Mouse (Mus musculus) limb, embryonic 12.5 days (tissue): ENCODE results near the gene Tnik. TPM values are rescaled to one million over a fixed set of nuclear protein-coding genes. Genes with fewer than 3 reads are reported as not detected.

Experiments used
- ATAC-seq: fragments of 200-750 bp; cut with Nextera tagmentation; 2 replicates; pipeline ENCODE4 v1.8.0; 2017; ENCODE audit warnings: low read depth, moderate TSS enrichment; ENCODE audit not compliant: insufficient number of reproducible peaks, insufficient read depth, low FRiP score, low TSS enrichment
- H3K27ac ChIP-seq: fragments of 300-500 bp; sonication (generic); 2 replicates; pipeline ENCODE4 v1.5.1; 2016; ENCODE audit warnings: mild to moderate bottlenecking, moderate library complexity
- H3K27me3 ChIP-seq: fragments of 300-500 bp; sonication (generic); 2 replicates; pipeline ENCODE4 v1.6.1; 2016; ENCODE audit warnings: mild to moderate bottlenecking, moderate library complexity
- H3K36me3 ChIP-seq: fragments of 300-500 bp; sonication (generic); 2 replicates; pipeline ENCODE4 v1.6.1; 2016; ENCODE audit warnings: mild to moderate bottlenecking, moderate library complexity
- H3K4me1 ChIP-seq: fragments of 300-500 bp; sonication (generic); replicated peaks from 2 replicates; pipeline ENCODE4 v1.6.1; 2016
- H3K4me2 ChIP-seq: fragments of 300-500 bp; sonication (generic); 2 replicates; pipeline ENCODE4 v1.6.1; 2016; ENCODE audit warnings: mild to moderate bottlenecking, moderate library complexity
- H3K4me3 ChIP-seq: fragments of 300-500 bp; sonication (generic); replicated peaks from 2 replicates; pipeline ENCODE4 v1.5.1; 2016; ENCODE audit warnings: mild to moderate bottlenecking
- H3K9ac ChIP-seq: fragments of 300-500 bp; sonication (generic); replicated peaks from 2 replicates; pipeline ENCODE4 v1.6.1; 2016; ENCODE audit warnings: mild to moderate bottlenecking, moderate library complexity
- H3K9me3 ChIP-seq: fragments of 300-500 bp; sonication (generic); 2 replicates; pipeline ENCODE4 v1.6.1; 2016; ENCODE audit warnings: mild to moderate bottlenecking, moderate library complexity
- WGBS: fragments of 180-500 bp; shearing (Covaris S2); methylation state at CpG from one replicate; pipeline ENCODE4 v1.1.7; 2016; 5-methylcytosine and 5-hydroxymethylcytosine counted together
- polyA plus RNA-seq: library from polyadenylated mRNA; unstranded; fragments of >200 nt; fragmentation: Nextera tagmentation; extraction: Ambion mirVana; gene quantifications from 2 replicates; pipeline ENCODE4 v1.2.1, GENCODE M21; 2016

Tnik gene
- polyA plus RNA-seq, 1 experiment from 2014 or later = 9.7 TPM

- 92% methylated on average over 4 of the region's 4 CpGs for WGBS
- ATAC-seq = no peak
- peaks cover 9% of the 10 kb centered on the region for H3K4me1 ChIP-seq
- no peaks in the 10 kb centered on the region for H3K27me3 ChIP-seq
- H3K27ac ChIP-seq = no peak overlapping the region
- no peaks in the 10 kb centered on the region for H3K36me3 ChIP-seq
- H3K9ac ChIP-seq = no peak overlapping the region
- H3K4me3 ChIP-seq = no peak overlapping the region
- no peaks in the 10 kb centered on the region for H3K9me3 ChIP-seq
- H3K4me2 ChIP-seq = no peak overlapping the region
These were observed 178.5 kb downstream of the Tnik start for GRCm38 (mm10) chr3:28441545-28441944.

DNA sequence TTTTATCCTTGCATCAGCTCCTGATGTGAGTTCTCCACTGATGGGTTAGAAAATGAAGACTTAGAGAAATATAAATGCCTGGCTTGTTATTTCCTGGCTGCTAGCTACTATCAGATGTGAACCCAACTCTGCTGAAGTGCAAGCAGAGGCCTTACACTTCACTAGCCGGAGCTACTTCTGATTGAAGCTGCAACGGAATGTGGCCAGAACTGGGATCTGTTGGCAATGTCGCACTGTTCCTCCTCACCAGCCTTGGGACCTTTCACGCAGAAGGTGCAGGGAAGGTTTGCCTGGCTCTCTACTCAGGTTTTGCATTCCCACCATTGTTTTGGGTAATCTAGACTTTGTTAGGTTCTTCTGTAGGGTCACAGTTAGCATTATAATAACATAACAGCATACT, 179.1 kb downstream of the Tnik start:
- Histone ChIP-seq H3K27ac (no peak overlapping the region), H3K4me2 (no peak overlapping the region), H3K27me3 (no peaks in the 10 kb centered on the region), H3K9ac (no peak overlapping the region), H3K9me3 (no peaks in the 10 kb centered on the region; the same call in 1 of the 2 replicates), H3K4me3 (no peak overlapping the region), H3K36me3 (no peaks in the 10 kb centered on the region), H3K4me1 (peaks cover 9% of the 10 kb centered on the region)
- 91% methylated on average over 4 of the region's 4 CpGs for WGBS
- no peak for ATAC-seq

- Histone ChIP-seq H3K4me1 (no peaks in the 10 kb centered on the region), H3K4me3 (no peak overlapping the region), H3K4me2 (no peak overlapping the region), H3K36me3 (no peaks in the 10 kb centered on the region), H3K27ac (no peak overlapping the region), H3K27me3 (no peaks in the 10 kb centered on the region), H3K9ac (no peak overlapping the region), H3K9me3 (no peaks in the 10 kb centered on the region; the same call in 1 of the 2 replicates)
- WGBS = 85% methylated on average over 4 of the region's 4 CpGs
- no peak for ATAC-seq
These were observed 184.9 kb downstream of the Tnik start for GRCm38 (mm10) chr3:28447950-28448349.

DNA sequence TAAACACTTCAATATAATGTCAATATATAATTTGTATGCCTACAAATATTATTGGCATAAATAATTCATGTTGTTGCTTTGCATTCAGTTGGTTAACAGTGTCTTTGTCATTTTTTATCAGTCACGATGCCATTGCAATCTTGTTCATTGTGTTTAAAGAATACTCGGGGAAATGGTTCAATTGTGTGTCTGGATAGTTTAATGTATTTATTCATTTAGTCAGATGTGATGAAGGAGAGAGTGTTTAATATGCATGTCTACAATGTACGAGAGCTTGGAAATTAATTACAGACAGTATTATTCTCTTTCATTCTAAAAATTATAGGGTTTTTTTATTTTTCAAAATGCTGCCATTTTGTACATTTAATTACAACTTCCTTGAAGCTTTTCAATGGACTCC, 190.4 kb downstream of the Tnik start:
- Histone ChIP-seq H3K4me1 (no peaks in the 10 kb centered on the region), H3K36me3 (no peaks in the 10 kb centered on the region), H3K9ac (no peak overlapping the region), H3K4me3 (no peak overlapping the region), H3K4me2 (no peak overlapping the region), H3K27me3 (no peaks in the 10 kb centered on the region), H3K9me3 (no peaks in the 10 kb centered on the region), H3K27ac (no peak overlapping the region)
- WGBS = 90% methylated on average over 3 of the region's 3 CpGs
- no peak for ATAC-seq

DNA sequence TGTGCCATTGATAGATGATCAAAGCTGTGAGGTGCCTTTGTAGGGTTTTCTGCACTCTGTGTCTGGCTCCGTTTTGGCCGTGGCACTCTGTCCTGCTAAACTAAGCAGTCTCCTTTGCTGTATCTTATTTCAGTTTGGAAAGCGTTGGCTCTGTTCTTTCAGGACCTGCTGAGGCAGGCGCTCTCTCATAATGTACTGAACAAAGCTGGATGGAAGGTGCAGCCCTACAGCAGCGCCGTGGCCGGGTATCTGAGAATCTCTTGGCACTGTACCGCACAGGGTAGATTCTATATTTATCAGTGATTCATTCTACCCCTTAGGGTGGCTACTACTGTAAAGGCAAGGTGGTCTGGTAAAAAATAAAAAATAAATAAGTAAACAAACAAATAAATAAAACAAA, 193.8 kb downstream of the Tnik start:
- H3K4me1 ChIP-seq = no peaks in the 10 kb centered on the region
- H3K27ac ChIP-seq = no peak overlapping the region

GRCm38 (mm10) chr3:28457517-28457916, 194.5 kb downstream of the Tnik start:
- 92% methylated on average over 2 of the region's 2 CpGs for WGBS

More for the DNA sequence above, 193.8 kb downstream of the Tnik start:
- 77% methylated on average over 8 of the region's 8 CpGs for WGBS
- ATAC-seq = no peak
- no peaks in the 10 kb centered on the region for H3K27me3 ChIP-seq
- no peak overlapping the region for H3K4me3 ChIP-seq
- H3K4me2 ChIP-seq = no peak overlapping the region
- no peaks in the 10 kb centered on the region for H3K9me3 ChIP-seq
- no peak overlapping the region for H3K9ac ChIP-seq
- no peaks in the 10 kb centered on the region for H3K36me3 ChIP-seq

GRCm38 (mm10) chr3:28466688-28467087, 203.7 kb downstream of the Tnik start:
- Histone ChIP-seq H3K9ac (no peak overlapping the region), H3K9me3 (no peaks in the 10 kb centered on the region)
- WGBS = 91% methylated on average over 4 of the region's 4 CpGs

More at GRCm38 (mm10) chr3:28457517-28457916, 194.5 kb downstream of the Tnik start:
- no peak for ATAC-seq
- Histone ChIP-seq H3K9ac (no peak overlapping the region), H3K4me3 (no peak overlapping the region), H3K9me3 (no peaks in the 10 kb centered on the region), H3K4me2 (no peak overlapping the region), H3K36me3 (no peaks in the 10 kb centered on the region), H3K27me3 (no peaks in the 10 kb centered on the region), H3K27ac (no peak overlapping the region), H3K4me1 (no peaks in the 10 kb centered on the region)

GRCm38 (mm10) chr3:28467148-28467754, 204.2 kb downstream of the Tnik start:
- H3K4me3 ChIP-seq = no peak overlapping the region
- no peak overlapping the region for H3K4me2 ChIP-seq
- H3K9me3 ChIP-seq = no peaks in the 10 kb centered on the region
- H3K9ac ChIP-seq = no peak overlapping the region
- no peak overlapping the region for H3K27ac ChIP-seq
- 50% methylated on average over 1 of the region's 1 CpGs for WGBS
- no peaks in the 10 kb centered on the region for H3K27me3 ChIP-seq
- no peak for ATAC-seq
- no peaks in the 10 kb centered on the region for H3K4me1 ChIP-seq
- no peaks in the 10 kb centered on the region for H3K36me3 ChIP-seq

More at GRCm38 (mm10) chr3:28466688-28467087, 203.7 kb downstream of the Tnik start:
- Histone ChIP-seq H3K27me3 (no peaks in the 10 kb centered on the region), H3K4me2 (no peak overlapping the region), H3K4me1 (no peaks in the 10 kb centered on the region), H3K27ac (no peak overlapping the region), H3K4me3 (no peak overlapping the region), H3K36me3 (no peaks in the 10 kb centered on the region)
- ATAC-seq = no peak

GRCm38 (mm10) chr3:28467871-28468285, 204.9 kb downstream of the Tnik start:
- H3K36me3 ChIP-seq = no peaks in the 10 kb centered on the region
- no peaks in the 10 kb centered on the region for H3K9me3 ChIP-seq
- H3K4me2 ChIP-seq = no peak overlapping the region
- no peak overlapping the region for H3K9ac ChIP-seq
- no peak overlapping the region for H3K27ac ChIP-seq
- WGBS = 47% methylated on average over 4 of the region's 4 CpGs
- no peak for ATAC-seq
- no peaks in the 10 kb centered on the region for H3K4me1 ChIP-seq
- no peak overlapping the region for H3K4me3 ChIP-seq
- no peaks in the 10 kb centered on the region for H3K27me3 ChIP-seq

GRCm38 (mm10) chr3:28473439-28473838, 210.4 kb downstream of the Tnik start:
- no peak for ATAC-seq
- Histone ChIP-seq H3K27ac (no peak overlapping the region), H3K9ac (no peak overlapping the region), H3K4me1 (no peaks in the 10 kb centered on the region), H3K9me3 (no peaks in the 10 kb centered on the region), H3K27me3 (no peaks in the 10 kb centered on the region), H3K36me3 (no peaks in the 10 kb centered on the region), H3K4me3 (no peak overlapping the region), H3K4me2 (no peak overlapping the region)
- 58% methylated on average over 1 of the region's 1 CpGs for WGBS

GRCm38 (mm10) chr3:28477373-28477772, 214.4 kb downstream of the Tnik start:
- Histone ChIP-seq H3K27ac (no peak overlapping the region), H3K9ac (no peak overlapping the region), H3K9me3 (no peaks in the 10 kb centered on the region), H3K4me3 (no peak overlapping the region), H3K4me2 (no peak overlapping the region), H3K4me1 (no peaks in the 10 kb centered on the region), H3K36me3 (no peaks in the 10 kb centered on the region), H3K27me3 (no peaks in the 10 kb centered on the region)
- 91% methylated on average over 2 of the region's 2 CpGs for WGBS
- ATAC-seq = no peak

- 63% methylated on average over 7 of the region's 7 CpGs for WGBS
- H3K9me3 ChIP-seq = peaks cover 8% of the 10 kb centered on the region
These were observed 222.7 kb downstream of the Tnik start for GRCm38 (mm10) chr3:28485716-28486115.

More at GRCm38 (mm10) chr3:28485716-28486115, 222.7 kb downstream of the Tnik start:
- H3K9ac ChIP-seq = no peak overlapping the region
- no peak for ATAC-seq
- H3K27ac ChIP-seq = no peak overlapping the region
- H3K4me1 ChIP-seq = no peaks in the 10 kb centered on the region
- H3K27me3 ChIP-seq = no peaks in the 10 kb centered on the region
- H3K4me2 ChIP-seq = no peak overlapping the region
- H3K36me3 ChIP-seq = no peaks in the 10 kb centered on the region
- H3K4me3 ChIP-seq = no peak overlapping the region
